Mouse (Mus musculus) cerebellum, postnatal 36 days (tissue): Measurements from ENCODE around the gene Ermard.

ENCODE experiments used
- DNase-seq, 2 experiments: peaks; one replicate each; pipeline ENCODE4 v3.0.0; 2021 to 2022; ENCODE audit warnings: mixed read lengths in 2 of 2

Gene Ermard

GRCm38 (mm10) chr17:15065391-15066024, 24.5 kb downstream of the Ermard start:
- DNase-seq, result peak; percentile 46 to 68

GRCm38 (mm10) chr17:15066066-15066465, 25.1 kb downstream of the Ermard start:
- no peak for DNase-seq

- DNase-seq, result no peak
Measured at GRCm38 (mm10) chr17:15066911-15067310, 25.9 kb downstream of the Ermard start.

- DNase-seq, result no peak
Measured at GRCm38 (mm10) chr17:15068040-15068792, 27.2 kb downstream of the Ermard start.

GRCm38 (mm10) chr17:15069124-15069523, 28.1 kb downstream of the Ermard start:
- no peak for DNase-seq

- DNase-seq, result no peak
Measured at GRCm38 (mm10) chr17:15072211-15072610, 31.2 kb downstream of the Ermard start.

- no peak for DNase-seq
Measured at GRCm38 (mm10) chr17:15075033-15075432, 34.0 kb downstream of the Ermard start.

- DNase-seq, result no peak
Measured at GRCm38 (mm10) chr17:15077536-15077935, 36.5 kb downstream of the Ermard start.

- DNase-seq, result no peak
Measured at GRCm38 (mm10) chr17:15084226-15084848, 43.3 kb downstream of the Ermard start.

GRCm38 (mm10) chr17:15085006-15085405, 44.0 kb downstream of the Ermard start:
- no peak for DNase-seq

- DNase-seq, result no peak
Measured at GRCm38 (mm10) chr17:15088166-15088565, 47.2 kb downstream of the Ermard start.

GRCm38 (mm10) chr17:15088591-15089001, 47.6 kb downstream of the Ermard start:
- DNase-seq, result peak in 1 of 2 experiments; percentile 18

GRCm38 (mm10) chr17:15091739-15092138, 50.7 kb downstream of the Ermard start:
- no peak for DNase-seq

GRCm38 (mm10) chr17:15093523-15093922, 52.5 kb downstream of the Ermard start:
- no peak for DNase-seq

GRCm38 (mm10) chr17:15096853-15097252, 55.8 kb downstream of the Ermard start:
- no peak for DNase-seq

GRCm38 (mm10) chr17:15098677-15099076, 57.7 kb downstream of the Ermard start:
- DNase-seq, result no peak

GRCm38 (mm10) chr17:15101355-15101754, 60.3 kb downstream of the Ermard start:
- no peak for DNase-seq

- DNase-seq, result no peak
Measured at GRCm38 (mm10) chr17:15107143-15107649, 66.2 kb downstream of the Ermard start.

- no peak for DNase-seq
Measured at GRCm38 (mm10) chr17:15108473-15109441, 67.7 kb downstream of the Ermard start.

GRCm38 (mm10) chr17:15115550-15115949, 74.5 kb downstream of the Ermard start:
- DNase-seq, result no peak

GRCm38 (mm10) chr17:15120096-15120495, 79.1 kb downstream of the Ermard start:
- no peak for DNase-seq

- DNase-seq, result no peak
Measured at GRCm38 (mm10) chr17:15120569-15120968, 79.6 kb downstream of the Ermard start.
